Mouse (Mus musculus) liver, adult 2 months (tissue): ENCODE results near the gene Gbx2. TPM values are rescaled to one million over a fixed set of nuclear protein-coding genes. Genes with fewer than 3 reads are reported as not detected.
A peak's percentile ranks its signal among the peaks of the same experiment; 100 is the strongest.

Experiments used
- DNase-seq: peaks from one replicate; pipeline ENCODE4 v3.0.0-alpha.2; 2011; ENCODE audit warnings: low read depth, low spot score; ENCODE audit errors: extremely low read depth
- H3K27ac ChIP-seq: fragments of 200-500 bp; replicated peaks from 2 replicates; pipeline ENCODE4 v1.5.1; 2012; ENCODE audit warnings: low read depth, mild to moderate bottlenecking, control low read depth, inconsistent platforms, low read length; ENCODE audit not compliant: insufficient read depth
- H3K27me3 ChIP-seq: fragments of 200-500 bp; 2 replicates; pipeline ENCODE4 v1.6.1; 2012; ENCODE audit warnings: mild to moderate bottlenecking, moderate library complexity, low read length, inconsistent platforms; ENCODE audit not compliant: control insufficient read depth, insufficient read depth
- H3K36me3 ChIP-seq: fragments of 200-500 bp; 2 replicates; pipeline ENCODE4 v1.6.1; 2012; ENCODE audit warnings: low read length, inconsistent platforms; ENCODE audit not compliant: control insufficient read depth, insufficient read depth
- H3K4me1 ChIP-seq: fragments of 200-500 bp; 2 replicates; pipeline ENCODE4 v1.6.1; 2011; ENCODE audit warnings: low read length; ENCODE audit not compliant: control insufficient read depth, insufficient read depth
- H3K4me3 ChIP-seq: fragments of 200-500 bp; 2 replicates; pipeline ENCODE4 v1.5.1; 2011; ENCODE audit warnings: low read depth, mild to moderate bottlenecking, control low read depth, low read length, moderate library complexity; ENCODE audit not compliant: insufficient read depth
- H3K79me2 ChIP-seq: fragments of 200-500 bp; 2 replicates; pipeline ENCODE4 v1.6.1; 2012; ENCODE audit warnings: inconsistent platforms, mild to moderate bottlenecking, low read length, moderate library complexity; ENCODE audit not compliant: control insufficient read depth, insufficient read depth
- H3K9ac ChIP-seq: fragments of 200-500 bp; 2 replicates; pipeline ENCODE4 v1.6.1; 2012; ENCODE audit warnings: low read depth, mild to moderate bottlenecking, control low read depth, inconsistent platforms, low read length
- CTCF ChIP-seq: fragments of 200-500 bp; IDR thresholded peaks from 2 replicates; pipeline ENCODE4 v1.5.1; 2011; ENCODE audit warnings: low read depth, low read length, control low read depth
- POLR2A ChIP-seq: fragments of 200-500 bp; IDR thresholded peaks from 2 replicates; pipeline ENCODE4 v1.6.1; 2011; ENCODE audit warnings: low read length, control low read depth; ENCODE audit not compliant: insufficient read depth; ENCODE audit errors: extremely low read depth
- WGBS: fragments of 180-500 bp; shearing (Covaris S2); methylation state at CpG from one replicate; pipeline ENCODE4 v1.1.7; 2018; 5-methylcytosine and 5-hydroxymethylcytosine counted together
- polyA plus RNA-seq: library from polyadenylated mRNA; depleted of rRNA; stranded (reverse); fragments of >200 nt; gene quantifications from 2 replicates; pipeline ENCODE4 v1.2.3, GENCODE M21; 2012
- total RNA-seq: library from RNA; depleted of rRNA; stranded (reverse); fragments of >200 nt; gene quantifications from 2 replicates; pipeline ENCODE4 v1.2.3, GENCODE M21; 2014

Gbx2 gene
- total and polyA plus RNA-seq, 2 experiments = not detected

- no peaks in the 10 kb centered on the region for H3K27me3 ChIP-seq
- no peak overlapping the region for H3K27ac ChIP-seq
- DNase-seq = no peak
- no peaks in the 10 kb centered on the region for H3K79me2 ChIP-seq
- TF ChIP-seq POLR2A (no peak), CTCF (no peak)
- no peak overlapping the region for H3K9ac ChIP-seq
- H3K36me3 ChIP-seq = no peaks in the 10 kb centered on the region
- WGBS = 83% methylated on average over 4 of the region's 4 CpGs
- no peak overlapping the region for H3K4me3 ChIP-seq
- no peaks in the 10 kb centered on the region for H3K4me1 ChIP-seq
These were observed 29.6 kb downstream of the Gbx2 start for GRCm38 (mm10) chr1:89901381-89901780.

GRCm38 (mm10) chr1:89899761-89900445 lies 31.1 kb downstream of the Gbx2 start:
- no peak for DNase-seq
- TF ChIP-seq POLR2A (no peak), CTCF (no peak)
- H3K9ac ChIP-seq = no peak overlapping the region
- no peaks in the 10 kb centered on the region for H3K36me3 ChIP-seq
- no peak overlapping the region for H3K4me3 ChIP-seq
- no peaks in the 10 kb centered on the region for H3K27me3 ChIP-seq
- H3K27ac ChIP-seq = no peak overlapping the region
- 82% methylated on average over 11 of the region's 11 CpGs for WGBS
- no peaks in the 10 kb centered on the region for H3K79me2 ChIP-seq
- H3K4me1 ChIP-seq = no peaks in the 10 kb centered on the region

- Histone ChIP-seq H3K27ac (no peak overlapping the region), H3K27me3 (no peaks in the 10 kb centered on the region), H3K9ac (no peak overlapping the region), H3K79me2 (no peaks in the 10 kb centered on the region), H3K36me3 (no peaks in the 10 kb centered on the region), H3K4me3 (no peak overlapping the region), H3K4me1 (no peaks in the 10 kb centered on the region)
- TF ChIP-seq POLR2A (no peak), CTCF (no peak)
- 78% methylated on average over 2 of the region's 2 CpGs for WGBS
- DNase-seq = no peak
These were observed 31.9 kb downstream of the Gbx2 start for GRCm38 (mm10) chr1:89899036-89899435.

GRCm38 (mm10) chr1:89895801-89896200 lies 35.2 kb downstream of the Gbx2 start:
- WGBS = 46% methylated on average over 5 of the region's 5 CpGs
- H3K27ac ChIP-seq = no peak overlapping the region
- no peaks in the 10 kb centered on the region for H3K36me3 ChIP-seq
- H3K4me3 ChIP-seq = no peak overlapping the region
- no peak overlapping the region for H3K9ac ChIP-seq
- no peaks in the 10 kb centered on the region for H3K79me2 ChIP-seq
- H3K4me1 ChIP-seq = no peaks in the 10 kb centered on the region
- no peaks in the 10 kb centered on the region for H3K27me3 ChIP-seq
- DNase-seq = peak; percentile 88
- no peak for TF ChIP-seq POLR2A
- TF ChIP-seq CTCF = no peak

- DNase-seq = no peak
- no peak overlapping the region for H3K27ac ChIP-seq
- H3K27me3 ChIP-seq = no peaks in the 10 kb centered on the region
- 89% methylated on average over 7 of the region's 7 CpGs for WGBS
- H3K36me3 ChIP-seq = peaks cover 5% of the 10 kb centered on the region; the same call in 1 of the 2 replicates
- H3K4me3 ChIP-seq = no peak overlapping the region
- no peak for TF ChIP-seq POLR2A
- no peak for TF ChIP-seq CTCF
- no peaks in the 10 kb centered on the region for H3K4me1 ChIP-seq
- no peaks in the 10 kb centered on the region for H3K79me2 ChIP-seq
- H3K9ac ChIP-seq = no peak overlapping the region
These were observed 38.7 kb downstream of the Gbx2 start for GRCm38 (mm10) chr1:89892281-89892680.

GRCm38 (mm10) chr1:89891400-89891799 lies 39.6 kb downstream of the Gbx2 start:
- Histone ChIP-seq H3K27ac (no peak overlapping the region), H3K9ac (no peak overlapping the region), H3K79me2 (no peaks in the 10 kb centered on the region), H3K36me3 (peaks cover 5% of the 10 kb centered on the region; the same call in 1 of the 2 replicates), H3K27me3 (no peaks in the 10 kb centered on the region), H3K4me1 (no peaks in the 10 kb centered on the region), H3K4me3 (no peak overlapping the region)
- no peak for DNase-seq
- TF ChIP-seq POLR2A (no peak), CTCF (no peak)
- WGBS = 84% methylated on average over 6 of the region's 6 CpGs
